Mouse (Mus musculus) right cerebral cortex, postnatal 10 days (tissue): ENCODE measurements at regions not wholly inside any gene's neighbourhood (a gene's known extent, or its start where the extent isn't known, plus 50 kb on each side); places are given as distances from the start of the nearest gene placed in this dataset.

Source experiments
- DNase-seq, 2 experiments: peaks; one replicate each; pipeline ENCODE4 v3.0.0; 2021; ENCODE audit warnings: low spot score in 2 of 2

GRCm38 (mm10) chr6:94957172-94957668 lies 159.8 kb upstream of the Kbtbd8 start:
- no peak for DNase-seq

- no peak for DNase-seq
Measured at GRCm38 (mm10) chr6:94954580-94954979, 162.5 kb upstream of the Kbtbd8 start.

- DNase-seq: no peak
Measured at GRCm38 (mm10) chr6:94953658-94954057, 163.4 kb upstream of the Kbtbd8 start.

GRCm38 (mm10) chr6:94951971-94952768 lies 164.9 kb upstream of the Kbtbd8 start:
- DNase-seq: no peak

GRCm38 (mm10) chr6:94950944-94951343 lies 166.1 kb upstream of the Kbtbd8 start:
- DNase-seq: no peak

- no peak for DNase-seq
Measured at GRCm38 (mm10) chr6:94950319-94950718, 166.7 kb upstream of the Kbtbd8 start.

GRCm38 (mm10) chr6:94946352-94946900 lies 170.6 kb upstream of the Kbtbd8 start:
- no peak for DNase-seq

- no peak for DNase-seq
Measured at GRCm38 (mm10) chr6:94945715-94946114, 171.3 kb upstream of the Kbtbd8 start.

- no peak for DNase-seq
Measured at GRCm38 (mm10) chr6:94944196-94944595, 172.8 kb upstream of the Kbtbd8 start.

GRCm38 (mm10) chr6:94938949-94939348 lies 178.1 kb upstream of the Kbtbd8 start:
- no peak for DNase-seq

- no peak for DNase-seq
Measured at GRCm38 (mm10) chr6:94936206-94936605, 180.8 kb upstream of the Kbtbd8 start.

GRCm38 (mm10) chr6:94935706-94936105 lies 181.3 kb upstream of the Kbtbd8 start:
- no peak for DNase-seq

GRCm38 (mm10) chr6:94927811-94928210 lies 189.2 kb upstream of the Kbtbd8 start:
- no peak for DNase-seq

GRCm38 (mm10) chr6:94926652-94927211 lies 190.3 kb upstream of the Kbtbd8 start:
- no peak for DNase-seq

GRCm38 (mm10) chr6:94925408-94925807 lies 191.6 kb upstream of the Kbtbd8 start:
- DNase-seq: no peak

GRCm38 (mm10) chr6:94924338-94925039 lies 192.6 kb upstream of the Kbtbd8 start:
- no peak for DNase-seq

- DNase-seq: no peak
Measured at GRCm38 (mm10) chr6:94921741-94922140, 195.3 kb upstream of the Kbtbd8 start.

- no peak for DNase-seq
Measured at GRCm38 (mm10) chr6:94920770-94921169, 196.3 kb upstream of the Kbtbd8 start.

GRCm38 (mm10) chr6:94919194-94919743 lies 197.8 kb upstream of the Kbtbd8 start:
- DNase-seq: no peak

- DNase-seq: peak; percentile 29 to 30
Measured at GRCm38 (mm10) chr6:94915842-94916620, 201.0 kb upstream of the Kbtbd8 start.

- DNase-seq: peak; percentile 21 to 24
Measured at GRCm38 (mm10) chr6:94911836-94912235, 205.2 kb upstream of the Kbtbd8 start.
